Mouse (Mus musculus) liver, adult 2 months (tissue): Measurements from ENCODE around the gene Prkra. TPM values are rescaled to one million over a fixed set of nuclear protein-coding genes. Genes with fewer than 3 reads are reported as not detected.

ENCODE experiments used
- DNase-seq: peaks from one replicate; pipeline ENCODE4 v3.0.0-alpha.2; 2011; ENCODE audit warnings: low read depth, low spot score; ENCODE audit errors: extremely low read depth
- H3K27ac ChIP-seq: fragments of 200-500 bp; replicated peaks from 2 replicates; pipeline ENCODE4 v1.5.1; 2012; ENCODE audit warnings: low read depth, mild to moderate bottlenecking, control low read depth, inconsistent platforms, low read length; ENCODE audit not compliant: insufficient read depth
- H3K27me3 ChIP-seq: fragments of 200-500 bp; 2 replicates; pipeline ENCODE4 v1.6.1; 2012; ENCODE audit warnings: mild to moderate bottlenecking, moderate library complexity, low read length, inconsistent platforms; ENCODE audit not compliant: control insufficient read depth, insufficient read depth
- H3K36me3 ChIP-seq: fragments of 200-500 bp; 2 replicates; pipeline ENCODE4 v1.6.1; 2012; ENCODE audit warnings: low read length, inconsistent platforms; ENCODE audit not compliant: control insufficient read depth, insufficient read depth
- H3K4me1 ChIP-seq: fragments of 200-500 bp; 2 replicates; pipeline ENCODE4 v1.6.1; 2011; ENCODE audit warnings: low read length; ENCODE audit not compliant: control insufficient read depth, insufficient read depth
- H3K4me3 ChIP-seq: fragments of 200-500 bp; 2 replicates; pipeline ENCODE4 v1.5.1; 2011; ENCODE audit warnings: low read depth, mild to moderate bottlenecking, control low read depth, low read length, moderate library complexity; ENCODE audit not compliant: insufficient read depth
- H3K79me2 ChIP-seq: fragments of 200-500 bp; 2 replicates; pipeline ENCODE4 v1.6.1; 2012; ENCODE audit warnings: inconsistent platforms, mild to moderate bottlenecking, low read length, moderate library complexity; ENCODE audit not compliant: control insufficient read depth, insufficient read depth
- H3K9ac ChIP-seq: fragments of 200-500 bp; 2 replicates; pipeline ENCODE4 v1.6.1; 2012; ENCODE audit warnings: low read depth, mild to moderate bottlenecking, control low read depth, inconsistent platforms, low read length
- CTCF ChIP-seq: fragments of 200-500 bp; IDR thresholded peaks from 2 replicates; pipeline ENCODE4 v1.5.1; 2011; ENCODE audit warnings: low read depth, low read length, control low read depth
- POLR2A ChIP-seq: fragments of 200-500 bp; IDR thresholded peaks from 2 replicates; pipeline ENCODE4 v1.6.1; 2011; ENCODE audit warnings: low read length, control low read depth; ENCODE audit not compliant: insufficient read depth; ENCODE audit errors: extremely low read depth
- WGBS: fragments of 180-500 bp; shearing (Covaris S2); methylation state at CpG from one replicate; pipeline ENCODE4 v1.1.7; 2018; 5-methylcytosine and 5-hydroxymethylcytosine counted together
- polyA plus RNA-seq: library from polyadenylated mRNA; depleted of rRNA; stranded (reverse); fragments of >200 nt; gene quantifications from 2 replicates; pipeline ENCODE4 v1.2.3, GENCODE M21; 2012; rRNA removed
- total RNA-seq: library from RNA; depleted of rRNA; stranded (reverse); fragments of >200 nt; gene quantifications from 2 replicates; pipeline ENCODE4 v1.2.3, GENCODE M21; 2014; rRNA removed

Gene Prkra
- total RNA-seq: 24.8 and 26.9 TPM in 2 replicates
- 11.2 and 12.0 TPM in 2 replicates for polyA plus RNA-seq

GRCm38 (mm10) chr2:76647883-76648570, at the start of gene Prkra, which contains the start of gene Pjvk:
TSS of gene Prkra (minus strand) at chr2:76648015.
TSS of gene Pjvk (plus strand) at chr2:76648476.
- H3K4me1 ChIP-seq: peaks cover 5% of the 10 kb centered on the region; the same call in 1 of the 2 replicates
- TF ChIP-seq POLR2A: 0 out of 2 replicates have a peak, but pooled peaks have one; percentile 31
- no peak for TF ChIP-seq CTCF
- H3K36me3 ChIP-seq: peaks cover 4% of the 10 kb centered on the region; the same call in 1 of the 2 replicates
- peak within 1 kb of the TSS; percentile 38 for H3K27ac ChIP-seq
- peak; percentile 97 for DNase-seq
- H3K79me2 ChIP-seq: 0 out of 2 replicates have a peak, but pooled peaks cover 8% of the 10 kb centered on the region
- peak within 1 kb of the TSS; percentile 75 for H3K9ac ChIP-seq
- WGBS: under 1% methylated on average over 40 of the region's 42 CpGs
- peak within 1 kb of the TSS; percentile 81 for H3K4me3 ChIP-seq
- no peaks in the 10 kb centered on the region for H3K27me3 ChIP-seq

GRCm38 (mm10) chr2:76695290-76695689, 47.5 kb upstream of the Prkra start:
- Histone ChIP-seq H3K4me1 (peaks cover 2% of the 10 kb centered on the region; the same call in 1 of the 2 replicates), H3K79me2 (no peaks in the 10 kb centered on the region), H3K9ac (no peak overlapping the region), H3K36me3 (peaks cover 49% of the 10 kb centered on the region), H3K4me3 (no peak overlapping the region), H3K27ac (no peak overlapping the region), H3K27me3 (no peaks in the 10 kb centered on the region)
- WGBS: 73% methylated on average over 6 of the region's 6 CpGs
- no peak for DNase-seq
- TF ChIP-seq CTCF: no peak
- no peak for TF ChIP-seq POLR2A

- Histone ChIP-seq H3K4me3 (no peak overlapping the region), H3K27me3 (no peaks in the 10 kb centered on the region), H3K36me3 (peaks cover 53% of the 10 kb centered on the region), H3K9ac (no peak overlapping the region), H3K4me1 (peaks cover 2% of the 10 kb centered on the region; the same call in 1 of the 2 replicates), H3K79me2 (no peaks in the 10 kb centered on the region), H3K27ac (no peak overlapping the region)
- TF ChIP-seq POLR2A: no peak
- no peak for TF ChIP-seq CTCF
- DNase-seq: no peak
- 96% methylated on average over 5 of the region's 5 CpGs for WGBS
Observed at GRCm38 (mm10) chr2:76693765-76694164, 46.0 kb upstream of the Prkra start.

GRCm38 (mm10) chr2:76690436-76691204, 42.8 kb upstream of the Prkra start:
- no peak for TF ChIP-seq CTCF
- TF ChIP-seq POLR2A: no peak
- peak; percentile 26 for DNase-seq
- no peak overlapping the region for H3K27ac ChIP-seq

GRCm38 (mm10) chr2:76688162-76688561, 40.3 kb upstream of the Prkra start:
- Histone ChIP-seq H3K79me2 (no peaks in the 10 kb centered on the region), H3K36me3 (peaks cover 48% of the 10 kb centered on the region), H3K4me3 (no peak overlapping the region), H3K27ac (no peak overlapping the region), H3K27me3 (no peaks in the 10 kb centered on the region), H3K9ac (no peak overlapping the region), H3K4me1 (peaks cover 2% of the 10 kb centered on the region; the same call in 1 of the 2 replicates)
- WGBS: 83% methylated on average over 7 of the region's 7 CpGs
- DNase-seq: no peak
- TF ChIP-seq CTCF (no peak), POLR2A (no peak)

More at GRCm38 (mm10) chr2:76690436-76691204, 42.8 kb upstream of the Prkra start:
- Histone ChIP-seq H3K27me3 (no peaks in the 10 kb centered on the region), H3K79me2 (no peaks in the 10 kb centered on the region), H3K9ac (no peak overlapping the region), H3K36me3 (peaks cover 53% of the 10 kb centered on the region), H3K4me1 (peaks cover 2% of the 10 kb centered on the region; the same call in 1 of the 2 replicates), H3K4me3 (no peak overlapping the region)
- WGBS: 68% methylated on average over 12 of the region's 12 CpGs
